Mouse (Mus musculus): ENCODE measurements around the gene Srgap2. TPM values are rescaled to one million over a fixed set of nuclear protein-coding genes. Genes with fewer than 3 reads are reported as not detected.

The Srgap2 gene
- polyA plus RNA-seq, 1 experiment from 2014 or later, result 24.8 TPM

Small RNAs within 50 kb of the gene (microRNA-seq; reads per million reads assigned to microRNA genes)
- not detected for gene Gm24273 (ENCODE audit: insufficient number of aligned reads)

Other genes with a start within 250 kb of the Srgap2 start
- gene Ikbke, start 247.7 kb downstream of the Srgap2 start, polyA plus RNA-seq (2014; fragmentation: Nextera tagmentation; extraction: Ambion mirVana), result 0.55 and 0.83 TPM in 2 replicates
- gene Fam72a, start 551 bp upstream of the Srgap2 start, polyA plus RNA-seq (2014; fragmentation: Nextera tagmentation; extraction: Ambion mirVana), result 5.6 and 5.9 TPM in 2 replicates
- gene Avpr1b, start 71.9 kb upstream of the Srgap2 start, polyA plus RNA-seq (2014; fragmentation: Nextera tagmentation; extraction: Ambion mirVana), result 0.09 TPM in 1 of 2 replicates, not detected in the other
- gene Ctse, start 111.0 kb upstream of the Srgap2 start, polyA plus RNA-seq (2014; fragmentation: Nextera tagmentation; extraction: Ambion mirVana), result 0.35 TPM in 1 of 2 replicates, not detected in the other
- 0.40 and 0.61 TPM in 2 replicates for gene Rab7b, start 161.3 kb upstream of the Srgap2 start, polyA plus RNA-seq (2014; fragmentation: Nextera tagmentation; extraction: Ambion mirVana)
- not detected in 2 replicates for gene Slc26a9, start 216.7 kb upstream of the Srgap2 start, polyA plus RNA-seq (2014; fragmentation: Nextera tagmentation; extraction: Ambion mirVana)